Mouse (Mus musculus) myocyte (in vitro differentiated cells): ENCODE measurements around the gene Gcn1l1. TPM values are rescaled to one million over a fixed set of nuclear protein-coding genes. Genes with fewer than 3 reads are reported as not detected.

Experiments
- H3K27me3 ChIP-seq: one replicate; pipeline ENCODE4 v1.6.1; 2011; ENCODE audit not compliant: control insufficient read depth, insufficient read depth, insufficient read length
- H3K36me3 ChIP-seq: one replicate; pipeline ENCODE4 v1.6.1; 2011; ENCODE audit not compliant: control insufficient read depth, insufficient read depth
- H3K4me2 ChIP-seq: one replicate; pipeline ENCODE4 v1.6.1; 2011; ENCODE audit warnings: low read depth, control low read depth
- H3K4me3 ChIP-seq: one replicate; pipeline ENCODE4 v1.5.1; 2011; ENCODE audit warnings: mild to moderate bottlenecking, control low read depth, moderate library complexity
- H3K79me2 ChIP-seq: one replicate; pipeline ENCODE4 v1.6.1; 2011; ENCODE audit not compliant: control insufficient read depth, insufficient read depth
- H3ac ChIP-seq: one replicate; pipeline ENCODE4 v1.6.1; 2011; ENCODE audit not compliant: control insufficient read depth, insufficient read length
- CEBPB ChIP-seq: IDR thresholded peaks from 2 replicates; pipeline ENCODE4 v1.6.1; 2011; ENCODE audit warnings: mild to moderate bottlenecking, moderate library complexity; ENCODE audit not compliant: poor library complexity, insufficient read depth, severe bottlenecking
- E2F4 ChIP-seq: IDR thresholded peaks from one replicate; pipeline ENCODE4 v1.6.1; 2011; ENCODE audit warnings: mild to moderate bottlenecking, control low read depth, moderate library complexity; ENCODE audit not compliant: insufficient read depth
- MAX ChIP-seq: IDR thresholded peaks from one replicate; pipeline ENCODE4 v1.6.1; 2011; ENCODE audit warnings: low read depth, mild to moderate bottlenecking, control low read depth
- MYOD1 ChIP-seq, 3 experiments: IDR thresholded peaks; one replicate each; pipeline ENCODE4 v1.6.1; 2011; ENCODE audit warnings: control low read depth in 2 of 3, low read depth in 2 of 3, mild to moderate bottlenecking in 2 of 3, moderate library complexity in 1 of 3; ENCODE audit not compliant: insufficient read length in 2 of 3, control insufficient read depth in 1 of 3
- MYOG ChIP-seq, 3 experiments: IDR thresholded peaks; one replicate each; pipeline ENCODE4 v1.6.1; 2011; ENCODE audit warnings: control low read depth in 2 of 3, low read depth in 2 of 3, mild to moderate bottlenecking in 2 of 3; ENCODE audit not compliant: insufficient read length in 2 of 3, control insufficient read depth in 1 of 3, insufficient read depth in 1 of 3
- POLR2A ChIP-seq: IDR thresholded peaks from one replicate; pipeline ENCODE4 v1.6.1; 2011; ENCODE audit warnings: low read depth, mild to moderate bottlenecking, control low read depth, moderate library complexity; ENCODE audit not compliant: insufficient read length
- POLR2AphosphoS2 ChIP-seq: IDR thresholded peaks from one replicate; pipeline ENCODE4 v1.6.1; 2011; ENCODE audit warnings: low read depth, control low read depth; ENCODE audit not compliant: insufficient read length
- REST ChIP-seq: IDR thresholded peaks from one replicate; pipeline ENCODE4 v1.6.1; 2011; ENCODE audit warnings: mild to moderate bottlenecking, control low read depth, moderate library complexity; ENCODE audit not compliant: insufficient read depth, insufficient read length
- SRF ChIP-seq: IDR thresholded peaks from one replicate; pipeline ENCODE4 v1.6.1; 2011; ENCODE audit warnings: low read depth; ENCODE audit not compliant: control insufficient read depth, insufficient read length
- TCF12 ChIP-seq: IDR thresholded peaks from one replicate; pipeline ENCODE4 v1.6.1; 2011; ENCODE audit warnings: mild to moderate bottlenecking, control low read depth; ENCODE audit not compliant: poor library complexity, insufficient read depth, severe bottlenecking
- TCF3 ChIP-seq: IDR thresholded peaks from one replicate; pipeline ENCODE4 v1.6.1; 2011; ENCODE audit warnings: low read depth, control low read depth; ENCODE audit not compliant: insufficient read length
- USF1 ChIP-seq: IDR thresholded peaks from one replicate; pipeline ENCODE4 v1.6.1; 2011; ENCODE audit warnings: low read depth, mild to moderate bottlenecking, control low read depth, moderate library complexity
- polyA plus RNA-seq: library from polyadenylated mRNA; unstranded; fragments of >200 nt; fragmentation: generic; extraction: Trizol; gene quantifications from one replicate; pipeline ENCODE4 v1.2.1, GENCODE M21; 2012; ENCODE audit warnings: missing spikeins

The Gcn1l1 gene
- polyA plus RNA-seq, 1 experiment, result 49.4 TPM

DNA sequence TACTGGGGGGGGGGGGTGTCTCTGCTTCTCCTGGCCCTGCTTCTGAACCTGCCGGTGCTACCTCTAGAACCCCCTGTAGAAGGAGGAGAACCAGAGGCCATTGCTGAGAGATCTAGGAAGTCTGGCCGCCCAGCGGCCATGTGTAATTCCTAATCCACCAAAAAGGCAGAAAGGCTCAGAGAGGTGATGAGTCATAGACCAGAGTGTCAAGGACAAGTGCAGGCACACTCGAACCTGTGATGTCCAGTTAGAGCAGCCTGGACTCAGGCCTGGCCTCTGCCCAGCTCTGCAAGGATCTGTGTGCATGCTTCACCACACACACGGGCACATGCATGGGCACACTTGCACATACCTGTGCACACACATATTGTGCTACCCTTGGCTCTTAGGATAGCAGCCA is 36.9 kb upstream of the Gcn1l1 start:
- TF ChIP-seq USF1 (no peak), MAX (no peak), TCF12 (no peak), MYOG (IDR thresholded peaks at IDR 0.05; ENCODE audit: control insufficient read depth in 1 of 3, insufficient read depth in 1 of 3, insufficient read length in 2 of 3, low read depth in 2 of 3) (peak in 2 of 3 experiments; percentile 24 to 46), MYOD1 (IDR thresholded peaks at IDR 0.05; ENCODE audit: control insufficient read depth in 1 of 3, insufficient read length in 2 of 3, low read depth in 2 of 3) (peak in 2 of 3 experiments; percentile 34 to 59), SRF (no peak), POLR2AphosphoS2 (peak; percentile 41), POLR2A (no peak), TCF3 (no peak), REST (no peak), CEBPB (no peak), E2F4 (no peak)
- Histone ChIP-seq H3K27me3 (no peaks in the 10 kb centered on the region), H3K4me2 (no peak overlapping the region), H3K79me2 (peaks cover 57% of the 10 kb centered on the region), H3K36me3 (peaks cover 4% of the 10 kb centered on the region), H3ac (no peak overlapping the region), H3K4me3 (no peak overlapping the region)

DNA sequence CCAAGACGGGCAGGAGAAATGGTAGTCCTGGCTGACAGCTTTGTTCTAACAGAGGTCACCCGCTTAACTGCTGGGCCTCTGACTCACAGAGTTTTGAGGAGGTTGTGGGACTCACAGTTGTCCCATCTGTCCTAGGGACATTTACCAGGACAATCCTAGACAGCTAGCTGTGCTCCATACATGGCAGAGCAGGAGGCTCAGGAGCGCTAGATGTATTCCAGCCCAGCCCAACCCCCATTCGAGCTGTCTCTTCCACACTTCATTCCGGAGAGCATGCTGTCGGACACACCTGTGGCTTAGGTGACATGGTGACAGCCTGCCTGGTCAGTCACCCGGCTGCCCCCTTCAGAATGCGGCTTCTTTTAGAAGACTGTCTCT is 35.7 kb upstream of the Gcn1l1 start:
- peak overlapping the region; percentile 68 for H3K4me2 ChIP-seq
- no peak for TF ChIP-seq E2F4
- no peak for TF ChIP-seq REST
- no peak for TF ChIP-seq MYOD1 (IDR thresholded peaks at IDR 0.05; ENCODE audit: control insufficient read depth in 1 of 3, insufficient read length in 2 of 3, low read depth in 2 of 3)
- peak; percentile 48 for TF ChIP-seq TCF12
- no peak for TF ChIP-seq SRF
- TF ChIP-seq MYOG (IDR thresholded peaks at IDR 0.05; ENCODE audit: control insufficient read depth in 1 of 3, insufficient read depth in 1 of 3, insufficient read length in 2 of 3, low read depth in 2 of 3), result peak; percentile 31 to 66 (median 52)
- TF ChIP-seq POLR2AphosphoS2, result peak; percentile 8
- TF ChIP-seq CEBPB, result no peak
- TF ChIP-seq TCF3, result no peak
- TF ChIP-seq USF1, result no peak
- no peak for TF ChIP-seq MAX
- TF ChIP-seq POLR2A, result peak; percentile 7
- peaks cover 62% of the 10 kb centered on the region for H3K79me2 ChIP-seq
- H3ac ChIP-seq, result no peak overlapping the region
- no peaks in the 10 kb centered on the region for H3K27me3 ChIP-seq
- H3K36me3 ChIP-seq, result peaks cover 9% of the 10 kb centered on the region
- H3K4me3 ChIP-seq, result no peak overlapping the region

- H3K79me2 ChIP-seq, result peaks cover 57% of the 10 kb centered on the region
- H3K4me2 ChIP-seq, result peak overlapping the region; percentile 68
- no peaks in the 10 kb centered on the region for H3K27me3 ChIP-seq
- TF ChIP-seq POLR2AphosphoS2 (no peak), SRF (no peak), MAX (no peak), MYOD1 (IDR thresholded peaks at IDR 0.05; ENCODE audit: control insufficient read depth in 1 of 3, insufficient read length in 2 of 3, low read depth in 2 of 3) (peak in 2 of 3 experiments; percentile 43 to 71), TCF3 (no peak), TCF12 (peak; percentile 30), MYOG (IDR thresholded peaks at IDR 0.05; ENCODE audit: control insufficient read depth in 1 of 3, insufficient read depth in 1 of 3, insufficient read length in 2 of 3, low read depth in 2 of 3) (peak in 2 of 3 experiments; percentile 50 to 90)
- H3K36me3 ChIP-seq, result peaks cover 9% of the 10 kb centered on the region
- H3ac ChIP-seq, result no peak overlapping the region
- H3K4me3 ChIP-seq, result no peak overlapping the region
Observed at GRCm38 (mm10) chr5:115529742-115530446, 35.2 kb upstream of the Gcn1l1 start.

DNA sequence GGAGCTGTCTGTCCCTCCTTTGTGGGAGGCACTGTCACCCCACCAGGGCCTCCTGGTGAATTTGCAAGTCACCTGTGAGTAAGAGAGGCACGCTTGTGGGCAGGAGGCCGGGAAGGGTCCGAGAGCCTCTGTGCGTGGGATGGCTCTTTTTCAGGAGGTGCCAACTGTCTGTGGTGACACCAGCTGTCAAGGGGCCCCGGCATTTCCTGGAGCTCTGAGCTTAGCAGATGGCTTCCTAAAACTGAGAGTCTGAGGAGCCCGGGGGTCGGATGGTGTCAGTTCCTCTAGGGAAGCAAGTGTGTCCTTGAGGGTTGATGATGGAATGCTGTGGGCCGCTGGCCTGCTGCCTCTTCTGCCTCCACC is 34.6 kb upstream of the Gcn1l1 start:
- TF ChIP-seq TCF3 (peak; percentile 81), TCF12 (peak; percentile 96), MAX (no peak), E2F4 (no peak), REST (no peak), POLR2A (no peak), MYOD1 (IDR thresholded peaks at IDR 0.05; ENCODE audit: control insufficient read depth in 1 of 3, insufficient read length in 2 of 3, low read depth in 2 of 3) (peak; percentile 78 to 92 (median 81)), CEBPB (no peak), POLR2AphosphoS2 (no peak), USF1 (no peak), MYOG (IDR thresholded peaks at IDR 0.05; ENCODE audit: control insufficient read depth in 1 of 3, insufficient read depth in 1 of 3, insufficient read length in 2 of 3, low read depth in 2 of 3) (peak; percentile 90 to 99 (median 96)), SRF (no peak)
- H3K36me3 ChIP-seq, result peaks cover 9% of the 10 kb centered on the region
- H3K4me3 ChIP-seq, result no peak overlapping the region
- H3K27me3 ChIP-seq, result no peaks in the 10 kb centered on the region
- H3K79me2 ChIP-seq, result peaks cover 52% of the 10 kb centered on the region
- H3ac ChIP-seq, result no peak overlapping the region
- H3K4me2 ChIP-seq, result peak overlapping the region; percentile 68
